Mouse (Mus musculus) liver, adult 2 months (tissue): Measurements from ENCODE around the gene Cfap299.

Source experiments
- CTCF ChIP-seq: fragments of 200-500 bp; IDR thresholded peaks from 2 replicates; pipeline ENCODE4 v1.5.1; 2011; ENCODE audit warnings: low read depth, low read length, control low read depth
- POLR2A ChIP-seq: fragments of 200-500 bp; IDR thresholded peaks from 2 replicates; pipeline ENCODE4 v1.6.1; 2011; ENCODE audit warnings: low read length, control low read depth; ENCODE audit not compliant: insufficient read depth; ENCODE audit errors: extremely low read depth

- TF ChIP-seq CTCF (no peak), POLR2A (no peak)
These were observed 45.2 kb upstream of the Cfap299 start for GRCm38 (mm10) chr5:98283696-98284478.
